Mouse (Mus musculus) liver, embryonic 14.5 days (tissue): Measurements from ENCODE around the gene Rbms3.

ENCODE experiments used
- CTCF ChIP-seq: IDR thresholded peaks from 2 replicates; pipeline ENCODE4 v1.5.1; 2016; ENCODE audit warnings: antibody characterized with exemption, low read depth, control low read depth
- EP300 ChIP-seq: IDR thresholded peaks from 2 replicates; pipeline ENCODE4 v1.6.1; 2016; ENCODE audit warnings: antibody characterized with exemption, low read depth

GRCm38 (mm10) chr9:116905646-116906045 is 724.1 kb downstream of the Rbms3 start:
- TF ChIP-seq CTCF (no peak), EP300 (no peak)
